Mouse (Mus musculus) cerebellum, postnatal 36 days (tissue): ENCODE results near the gene Hist1h2ah.

Experiments
- DNase-seq, 2 experiments: peaks; one replicate each; pipeline ENCODE4 v3.0.0; 2021 to 2022; ENCODE audit warnings: mixed read lengths in 2 of 2

Hist1h2ah gene

GRCm38 (mm10) chr13:22039364-22039763 is 4.0 kb upstream of the Hist1h2ah start:
- DNase-seq, result no peak

DNA sequence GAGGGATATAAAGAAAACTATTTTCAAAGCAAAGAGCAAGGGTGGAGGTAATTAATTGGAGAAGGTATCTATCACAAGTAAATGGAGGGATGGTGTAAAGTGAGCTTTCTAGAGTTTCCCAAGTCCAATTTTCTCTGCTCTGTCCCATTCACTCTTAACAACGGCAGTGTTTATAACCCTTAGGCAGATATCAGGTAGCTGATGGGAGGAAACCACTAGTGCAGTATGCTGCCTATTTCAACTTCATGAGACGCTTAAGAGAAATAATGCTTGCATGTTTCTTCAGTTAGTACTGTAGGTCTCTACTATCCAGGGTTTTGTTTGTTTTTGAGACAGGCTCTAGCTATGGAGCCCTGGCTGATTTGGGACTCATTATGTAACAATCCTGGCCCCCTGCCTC is 2.0 kb upstream of the Hist1h2ah start:
- no peak for DNase-seq

DNA sequence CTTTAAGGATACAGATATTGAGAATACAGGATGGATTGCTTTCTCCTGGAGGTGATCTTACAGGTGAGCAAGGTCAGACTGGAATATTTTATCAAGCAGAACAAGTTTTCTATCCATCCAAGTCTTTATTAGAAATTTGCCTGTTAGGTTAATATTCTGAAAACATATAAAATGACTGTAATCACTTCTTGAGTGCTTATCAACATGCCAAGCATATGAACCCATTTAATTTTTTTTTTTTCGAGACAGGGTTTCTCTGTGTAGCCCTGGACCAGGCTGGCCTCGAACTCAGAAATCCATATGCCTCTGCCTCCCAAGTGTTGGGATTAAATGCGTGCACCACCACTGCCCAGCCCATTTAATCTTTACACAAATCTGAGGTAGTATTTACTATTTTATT is 1.6 kb upstream of the Hist1h2ah start:
- DNase-seq, result no peak

- DNase-seq, result no peak
These were observed 985 bp upstream of the Hist1h2ah start for GRCm38 (mm10) chr13:22036149-22036956.

DNA sequence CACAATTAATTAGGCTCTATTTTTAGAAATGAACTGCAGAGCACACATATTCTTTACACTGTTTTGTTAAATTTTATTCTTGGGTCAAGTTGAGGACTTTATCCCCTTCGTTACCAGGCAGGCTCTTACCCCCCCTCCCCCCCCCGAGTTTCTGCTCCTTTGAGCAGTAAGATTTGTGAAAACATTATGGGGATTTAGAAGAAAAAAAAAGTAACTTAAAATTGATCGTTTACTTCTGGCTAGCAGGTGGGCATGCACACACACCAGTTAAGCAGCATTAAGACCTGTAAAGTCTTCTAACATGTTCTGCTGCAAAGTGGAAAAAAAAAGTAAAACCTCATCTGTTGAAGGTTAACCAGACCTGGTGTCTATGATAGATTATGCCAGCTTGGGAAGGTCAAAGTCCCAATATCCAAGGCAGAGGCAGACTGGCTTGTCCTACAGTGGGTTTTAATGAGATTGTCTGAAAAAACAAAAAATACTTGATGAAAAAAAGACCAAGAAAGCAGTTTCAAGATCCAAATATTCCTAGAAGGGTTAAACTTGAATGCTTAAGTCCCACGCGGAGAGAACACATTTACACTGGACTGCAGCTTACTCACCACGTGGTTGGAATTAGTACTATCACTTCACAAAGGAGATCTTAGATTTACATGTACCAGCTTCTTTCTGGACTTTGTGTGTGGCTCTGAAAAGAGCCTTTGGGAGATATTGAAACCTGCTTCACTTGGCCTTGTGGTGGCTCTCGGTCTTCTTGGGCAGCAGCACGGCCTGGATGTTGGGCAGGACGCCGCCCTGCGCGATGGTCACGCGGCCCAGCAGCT is 713 bp downstream of the Hist1h2ah start:
- no peak for DNase-seq

DNA sequence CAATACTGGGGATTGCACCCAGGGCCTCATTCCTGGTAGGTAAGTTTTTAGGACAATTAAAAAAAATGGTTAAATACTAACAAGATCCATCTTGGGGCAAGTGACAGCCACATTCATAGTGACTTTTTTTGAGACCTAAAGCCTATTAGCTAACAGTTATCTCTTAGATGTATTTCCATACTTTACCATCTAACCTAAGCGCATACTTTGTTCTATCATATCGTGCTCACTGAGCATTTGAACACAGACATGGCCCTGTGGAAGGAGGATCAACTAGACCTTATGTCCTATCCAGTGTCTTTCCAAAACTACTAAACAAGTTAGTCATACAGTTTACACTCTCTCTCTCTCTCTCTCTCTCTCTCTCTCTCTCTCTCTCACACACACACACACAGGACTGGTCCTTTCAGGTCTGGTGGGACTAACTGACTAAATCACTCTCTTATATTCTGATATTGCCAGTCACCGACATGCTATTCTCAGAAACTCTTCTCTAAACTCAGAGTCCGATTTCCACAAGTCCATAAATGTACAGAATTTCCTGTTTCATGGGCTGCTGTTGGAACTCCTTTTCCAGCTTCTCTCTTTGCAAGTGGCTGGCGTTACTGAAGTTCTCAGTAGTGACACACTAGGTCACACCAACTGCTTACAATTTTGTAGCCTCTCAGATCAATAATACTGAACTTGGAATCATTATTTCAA is 1.5 kb downstream of the Hist1h2ah start:
- no peak for DNase-seq

- no peak for DNase-seq
These were observed 4.9 kb downstream of the Hist1h2ah start for GRCm38 (mm10) chr13:22030493-22030892.

GRCm38 (mm10) chr13:22029928-22030327 is 5.4 kb downstream of the Hist1h2ah start:
- peak in 1 of 2 experiments; percentile 19 for DNase-seq

DNA sequence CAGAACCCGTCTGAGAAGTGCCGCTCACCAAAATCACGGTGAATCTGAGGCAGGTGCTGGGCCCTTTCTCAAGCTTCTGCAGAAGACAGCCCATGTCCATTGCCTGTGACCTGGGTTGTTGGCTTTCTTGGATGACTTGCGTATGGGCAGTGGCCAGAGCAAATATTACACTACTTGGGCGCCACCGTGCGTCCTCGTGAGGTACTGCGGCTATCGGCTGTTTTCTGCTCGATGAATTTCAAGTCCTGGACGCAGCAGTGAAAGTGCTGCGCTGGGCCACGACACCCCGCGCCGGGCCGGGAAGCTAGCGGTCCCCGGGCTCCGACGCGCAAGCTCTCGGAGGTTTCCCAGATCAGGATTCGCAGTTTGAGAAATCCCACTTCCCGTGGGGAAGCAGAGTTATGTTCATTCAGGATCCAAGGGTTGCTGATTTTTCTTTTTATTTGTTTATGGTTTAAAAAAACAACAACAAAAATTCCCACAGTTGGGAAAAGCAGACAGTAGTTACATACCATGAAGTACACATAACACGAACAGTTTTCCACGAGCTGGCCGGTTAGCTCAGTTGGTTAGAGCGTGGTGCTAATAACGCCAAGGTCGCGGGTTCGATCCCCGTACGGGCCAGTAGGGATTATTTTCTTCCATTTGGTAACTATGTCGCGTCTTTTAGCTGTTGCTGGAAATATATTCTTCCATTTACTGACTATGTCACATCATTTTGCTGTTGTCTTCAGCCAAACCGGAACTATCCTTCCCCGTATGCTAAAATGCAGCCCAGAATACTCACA is 6.5 kb downstream of the Hist1h2ah start:
- DNase-seq, result peak; percentile 95 to 98

DNA sequence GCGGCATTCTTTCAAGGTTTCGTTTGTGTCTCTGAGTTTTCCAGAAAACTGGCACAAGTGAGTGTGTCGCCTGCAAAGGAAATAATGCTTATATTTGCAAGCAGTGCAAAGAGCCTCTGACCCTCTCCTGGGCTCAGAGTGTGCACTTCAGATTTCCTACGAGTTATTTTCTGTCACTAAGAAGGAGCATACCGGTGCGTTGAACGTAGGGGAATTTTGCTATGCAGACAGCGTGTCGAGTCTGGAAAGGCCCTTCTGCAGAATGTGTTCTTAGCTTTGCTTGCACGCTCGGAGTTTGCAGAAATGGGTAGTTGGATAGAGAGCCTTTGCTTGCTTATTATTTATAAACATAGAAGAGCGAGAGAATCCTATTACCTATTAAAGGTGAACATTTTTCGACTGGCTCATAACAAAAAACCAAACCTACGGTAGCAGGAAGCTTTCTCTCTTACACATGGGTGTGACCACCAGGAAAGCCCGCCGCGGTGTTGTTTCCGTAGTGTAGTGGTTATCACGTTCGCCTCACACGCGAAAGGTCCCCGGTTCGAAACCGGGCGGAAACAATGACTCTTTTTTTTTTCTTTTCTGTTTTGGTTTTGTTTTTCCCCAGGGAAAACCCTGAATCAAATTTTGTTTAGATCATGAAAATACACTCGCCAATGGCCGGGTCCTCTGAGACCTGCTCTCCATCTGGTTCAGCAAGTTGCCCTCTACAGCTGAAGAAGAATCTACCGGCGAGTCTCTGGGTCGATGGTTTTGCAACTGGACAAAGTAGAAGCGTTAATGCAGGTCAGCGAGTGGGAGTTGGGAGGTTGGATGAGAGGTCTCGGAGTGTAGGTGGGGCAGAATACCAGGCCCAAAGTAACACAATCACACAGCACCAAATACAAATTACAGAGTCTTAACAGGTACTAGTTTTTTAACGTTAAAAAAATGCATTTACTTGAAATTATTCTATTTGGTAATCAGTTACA is 9.0 kb downstream of the Hist1h2ah start:
- DNase-seq, result peak; percentile 72 to 84

- DNase-seq, result peak; percentile 69 to 83
These were observed 13.1 kb downstream of the Hist1h2ah start for GRCm38 (mm10) chr13:22022241-22022640.

- no peak for DNase-seq
These were observed 13.8 kb downstream of the Hist1h2ah start for GRCm38 (mm10) chr13:22021581-22021980.

GRCm38 (mm10) chr13:22020901-22021339 is 14.4 kb downstream of the Hist1h2ah start:
- peak; percentile 27 to 60 for DNase-seq

GRCm38 (mm10) chr13:22019934-22020835 is 15.2 kb downstream of the Hist1h2ah start:
- no peak for DNase-seq

GRCm38 (mm10) chr13:22015479-22016450 is 19.6 kb downstream of the Hist1h2ah start:
- DNase-seq, result peak; percentile 44 to 62

GRCm38 (mm10) chr13:22014411-22014845 is 20.9 kb downstream of the Hist1h2ah start:
- no peak for DNase-seq

DNA sequence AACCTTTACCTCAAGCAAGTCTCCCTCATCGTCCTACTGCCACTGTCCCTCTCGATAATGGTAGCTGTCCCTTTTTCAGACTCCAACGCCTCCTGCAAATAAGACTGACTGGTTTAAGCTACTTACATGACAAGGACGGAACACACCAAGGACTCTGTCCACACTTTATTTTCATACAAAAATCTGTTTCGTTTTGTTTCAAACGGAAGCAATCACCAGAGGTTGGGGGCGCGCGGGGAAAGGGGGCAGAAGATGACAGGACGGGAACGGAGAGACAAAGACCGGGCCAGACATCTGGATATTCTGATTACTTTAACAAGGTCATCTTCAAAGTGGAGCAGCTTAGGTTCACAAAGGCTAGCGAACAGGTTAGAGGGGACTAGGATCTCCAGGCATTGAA is 21.7 kb downstream of the Hist1h2ah start:
- no peak for DNase-seq

GRCm38 (mm10) chr13:22009642-22010041 is 25.7 kb downstream of the Hist1h2ah start, which contains the start of gene Prss16:
Prss16 (minus strand) TSS chr13:22009742.
- DNase-seq, result no peak

DNA sequence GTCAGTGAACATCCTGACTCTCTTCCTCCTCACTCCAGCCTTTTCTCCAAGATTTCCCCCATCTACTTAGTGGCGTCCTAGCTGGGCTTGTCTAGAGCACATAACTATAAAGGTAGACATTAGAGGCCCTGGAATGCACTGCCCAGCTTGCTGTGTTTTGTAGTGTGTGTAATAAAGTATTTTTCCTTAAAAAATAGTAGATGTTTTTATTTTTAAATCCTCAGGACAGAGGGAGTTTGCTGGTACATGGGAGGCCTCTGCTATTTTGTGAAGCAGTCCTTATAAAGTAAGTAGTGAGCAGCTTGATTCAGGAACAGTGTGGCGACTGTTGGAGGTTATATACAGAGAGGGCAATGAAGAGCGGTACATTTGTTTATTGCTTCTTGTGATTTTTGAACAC is 26.7 kb downstream of the Hist1h2ah start:
- DNase-seq, result no peak
